Mouse (Mus musculus) hindbrain, embryonic 12.5 days (tissue): ENCODE results near the gene Bicral. TPM values are rescaled to one million over a fixed set of nuclear protein-coding genes. Genes with fewer than 3 reads are reported as not detected.

Source experiments
- ATAC-seq: fragments of 200-750 bp; cut with Nextera tagmentation; 2 replicates; pipeline ENCODE4 v1.8.0; 2017; ENCODE audit warnings: moderate TSS enrichment; ENCODE audit not compliant: low FRiP score
- H3K27ac ChIP-seq: fragments of 300-500 bp; sonication (generic); 2 replicates; pipeline ENCODE4 v1.5.1; 2016; ENCODE audit warnings: mild to moderate bottlenecking
- H3K27me3 ChIP-seq: fragments of 300-500 bp; sonication (generic); 2 replicates; pipeline ENCODE4 v1.6.1; 2016; ENCODE audit warnings: mild to moderate bottlenecking
- H3K36me3 ChIP-seq: fragments of 300-500 bp; sonication (generic); 2 replicates; pipeline ENCODE4 v1.6.1; 2016; ENCODE audit warnings: mild to moderate bottlenecking
- H3K4me1 ChIP-seq: fragments of 300-500 bp; sonication (generic); 2 replicates; pipeline ENCODE4 v1.6.1; 2016
- H3K4me2 ChIP-seq: fragments of 300-500 bp; sonication (generic); replicated peaks from 2 replicates; pipeline ENCODE4 v1.6.1; 2016; ENCODE audit warnings: mild to moderate bottlenecking
- H3K4me3 ChIP-seq: fragments of 300-500 bp; sonication (generic); 2 replicates; pipeline ENCODE4 v1.5.1; 2016; ENCODE audit warnings: mild to moderate bottlenecking
- H3K9ac ChIP-seq: fragments of 300-500 bp; sonication (generic); 2 replicates; pipeline ENCODE4 v1.6.1; 2016; ENCODE audit warnings: mild to moderate bottlenecking, moderate library complexity
- H3K9me3 ChIP-seq: fragments of 300-500 bp; sonication (generic); replicated peaks from 2 replicates; pipeline ENCODE4 v1.6.1; 2016; ENCODE audit warnings: mild to moderate bottlenecking
- WGBS: fragments of 180-500 bp; shearing (Covaris S2); methylation state at CpG from one replicate; pipeline ENCODE4 v1.1.7; 2016; 5-methylcytosine and 5-hydroxymethylcytosine counted together
- polyA plus RNA-seq: library from polyadenylated mRNA; unstranded; fragments of >200 nt; fragmentation: Nextera tagmentation; extraction: Ambion mirVana; gene quantifications from 2 replicates; pipeline ENCODE4 v1.2.1, GENCODE M21; 2016

The Bicral gene
- polyA plus RNA-seq, 1 experiment from 2014 or later, result 7.6 TPM

DNA sequence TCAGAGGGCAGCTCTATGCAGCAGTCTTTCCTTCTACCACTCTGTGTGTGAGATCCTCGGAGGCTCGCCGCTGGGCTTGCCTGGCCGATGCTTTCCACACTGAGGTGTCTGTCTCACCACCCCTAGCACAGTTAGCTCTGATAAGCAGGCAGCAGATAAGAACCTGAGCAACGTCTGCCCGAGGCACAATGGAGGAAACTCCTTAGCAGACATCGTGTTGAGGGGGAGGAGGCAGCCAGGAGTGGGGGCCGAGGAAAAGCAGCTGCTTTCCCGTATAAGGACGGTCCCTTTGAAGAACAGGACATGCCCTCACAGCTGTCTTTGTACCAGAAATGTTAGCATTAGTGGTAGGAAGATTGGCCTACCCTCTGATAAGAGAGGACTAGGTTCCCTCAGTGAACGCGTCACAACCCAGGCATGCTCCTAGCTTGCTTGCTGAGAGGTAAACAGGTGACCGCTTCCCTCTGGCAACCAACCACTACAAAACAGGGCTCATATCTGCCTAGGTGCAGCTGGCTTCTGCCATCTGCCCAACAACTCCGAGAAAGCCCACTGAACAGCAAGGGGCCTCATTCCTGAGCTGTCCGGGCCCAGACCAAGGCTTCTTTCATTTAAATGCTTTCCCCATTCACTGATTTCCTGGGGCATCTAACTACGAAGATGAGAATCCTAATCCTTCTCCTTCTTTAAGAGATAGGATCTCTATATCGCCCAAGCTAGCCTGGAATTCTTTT lies 27.8 kb upstream of the Bicral start:
- Histone ChIP-seq H3K4me2 (no peak overlapping the region), H3K27ac (no peak overlapping the region), H3K27me3 (0 out of 2 replicates have a peak, but pooled peaks cover 3% of the 10 kb centered on the region), H3K4me1 (peaks cover 11% of the 10 kb centered on the region; the same call in 1 of the 2 replicates), H3K9ac (no peak overlapping the region), H3K36me3 (no peaks in the 10 kb centered on the region), H3K9me3 (no peaks in the 10 kb centered on the region), H3K4me3 (no peak overlapping the region)
- ATAC-seq, result no peak
- WGBS, result 53% methylated on average over 17 of the region's 17 CpGs

DNA sequence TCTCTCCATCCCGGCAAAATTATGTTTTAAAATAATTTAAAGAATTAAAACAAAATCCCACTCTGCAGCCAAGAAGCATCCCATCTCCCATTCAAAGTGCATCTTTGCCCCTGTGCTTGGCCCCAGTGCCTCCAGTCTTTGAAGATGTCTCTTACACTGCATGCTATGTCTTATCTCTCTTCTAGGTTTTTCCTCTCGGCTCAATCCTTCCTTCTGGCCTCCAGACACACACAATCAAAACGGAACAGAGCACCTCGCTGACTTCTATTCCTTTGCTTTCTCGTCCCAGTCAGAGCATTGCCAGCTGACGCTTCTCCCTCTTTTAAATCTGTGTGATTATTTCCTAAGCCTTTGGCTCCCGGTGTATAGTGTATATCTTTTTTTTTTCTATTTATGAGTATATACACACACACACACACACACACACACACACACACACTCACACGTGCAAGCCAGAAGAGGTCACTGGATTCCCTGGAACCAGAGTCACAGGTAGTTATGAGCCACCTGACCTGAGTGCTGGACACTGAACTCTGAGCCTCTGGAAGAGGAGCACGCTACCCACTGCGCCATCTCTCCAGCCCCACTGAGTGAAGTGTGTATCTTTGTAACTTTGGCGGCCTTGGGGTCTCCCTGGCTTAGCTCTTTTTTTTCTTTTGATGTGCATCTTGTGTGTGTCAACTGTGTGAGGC lies 27.1 kb upstream of the Bicral start:
- 85% methylated on average over 11 of the region's 11 CpGs for WGBS
- Histone ChIP-seq H3K9me3 (no peaks in the 10 kb centered on the region), H3K27ac (no peak overlapping the region), H3K36me3 (no peaks in the 10 kb centered on the region), H3K4me3 (no peak overlapping the region), H3K4me1 (peaks cover 11% of the 10 kb centered on the region; the same call in 1 of the 2 replicates), H3K4me2 (no peak overlapping the region), H3K27me3 (0 out of 2 replicates have a peak, but pooled peaks cover 3% of the 10 kb centered on the region), H3K9ac (no peak overlapping the region)
- no peak for ATAC-seq

DNA sequence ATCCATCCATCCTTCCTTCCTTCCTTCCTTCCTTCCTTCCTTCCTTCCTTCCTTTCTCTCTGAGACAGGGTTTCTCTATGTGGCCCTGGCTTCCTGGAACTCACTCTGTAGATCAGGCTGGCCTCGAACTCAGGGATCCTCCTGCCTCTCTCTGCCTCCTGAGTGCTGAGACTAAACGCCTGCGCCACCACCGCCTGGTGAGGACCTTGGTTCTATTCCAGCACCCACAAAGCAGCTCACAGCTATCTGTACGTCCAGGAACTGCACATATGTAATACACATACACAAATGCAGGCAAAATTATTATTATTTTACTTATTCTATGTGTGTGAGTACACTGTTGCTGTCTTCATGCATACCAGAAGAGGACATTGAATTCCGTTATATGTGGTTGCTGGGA lies 26.5 kb upstream of the Bicral start:
- 88% methylated on average over 6 of the region's 6 CpGs for WGBS
- no peak for ATAC-seq

DNA sequence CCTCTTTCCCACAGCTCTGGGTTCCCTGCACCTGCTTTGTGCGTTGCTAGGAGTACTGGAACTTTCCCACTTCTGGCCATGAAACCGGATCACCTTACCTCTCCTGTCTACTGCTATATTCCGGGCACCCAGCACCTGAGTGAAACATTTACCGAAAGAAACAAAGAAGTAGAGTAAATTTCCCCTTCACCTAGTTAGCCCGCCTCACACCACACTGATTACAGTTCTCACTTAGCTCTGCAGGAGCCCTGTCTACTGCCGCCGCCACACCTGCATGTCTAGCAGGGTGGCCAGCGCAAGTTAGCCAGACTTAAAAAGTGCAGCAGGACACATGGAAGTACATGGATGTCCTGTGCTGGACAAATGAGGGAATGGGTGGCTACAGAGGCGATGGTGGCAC lies 24.8 kb upstream of the Bicral start:
- Histone ChIP-seq H3K4me1 (0 out of 2 replicates have a peak, but pooled peaks cover 10% of the 10 kb centered on the region), H3K27ac (no peak overlapping the region), H3K4me2 (no peak overlapping the region), H3K27me3 (0 out of 2 replicates have a peak, but pooled peaks cover 3% of the 10 kb centered on the region), H3K9ac (no peak overlapping the region), H3K36me3 (no peaks in the 10 kb centered on the region), H3K9me3 (no peaks in the 10 kb centered on the region), H3K4me3 (no peak overlapping the region)
- ATAC-seq, result no peak
- 90% methylated on average over 9 of the region's 9 CpGs for WGBS

More for the DNA sequence above, 26.5 kb upstream of the Bicral start:
- Histone ChIP-seq H3K4me1 (peaks cover 11% of the 10 kb centered on the region; the same call in 1 of the 2 replicates), H3K4me3 (no peak overlapping the region), H3K9me3 (no peaks in the 10 kb centered on the region), H3K36me3 (no peaks in the 10 kb centered on the region), H3K9ac (no peak overlapping the region), H3K27me3 (0 out of 2 replicates have a peak, but pooled peaks cover 3% of the 10 kb centered on the region), H3K27ac (no peak overlapping the region), H3K4me2 (no peak overlapping the region)

DNA sequence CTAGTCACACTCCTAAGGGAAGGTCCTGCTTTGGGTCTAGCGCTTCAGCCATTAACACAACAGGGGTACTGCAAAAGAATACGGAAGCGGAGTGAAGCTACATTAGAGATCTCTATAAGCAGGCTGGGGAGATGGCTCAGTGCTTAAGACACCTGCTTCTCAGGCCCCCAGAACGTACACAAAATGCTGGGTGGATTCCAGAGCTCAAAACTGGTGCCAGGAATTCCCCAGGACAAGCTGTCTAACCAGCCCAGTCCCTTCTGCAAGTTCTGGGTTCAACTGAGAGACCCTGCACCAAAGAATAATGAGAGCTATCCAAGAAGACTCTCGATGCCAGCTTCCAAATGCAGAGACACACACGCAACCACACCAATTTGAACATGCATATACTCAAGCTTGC lies 23.4 kb upstream of the Bicral start:
- WGBS, result 82% methylated on average over 6 of the region's 6 CpGs
- Histone ChIP-seq H3K4me3 (no peak overlapping the region), H3K9ac (no peak overlapping the region), H3K9me3 (no peaks in the 10 kb centered on the region), H3K36me3 (no peaks in the 10 kb centered on the region), H3K4me1 (peaks cover 10% of the 10 kb centered on the region; the same call in 1 of the 2 replicates), H3K27me3 (0 out of 2 replicates have a peak, but pooled peaks cover 3% of the 10 kb centered on the region), H3K4me2 (no peak overlapping the region), H3K27ac (no peak overlapping the region)
- no peak for ATAC-seq

DNA sequence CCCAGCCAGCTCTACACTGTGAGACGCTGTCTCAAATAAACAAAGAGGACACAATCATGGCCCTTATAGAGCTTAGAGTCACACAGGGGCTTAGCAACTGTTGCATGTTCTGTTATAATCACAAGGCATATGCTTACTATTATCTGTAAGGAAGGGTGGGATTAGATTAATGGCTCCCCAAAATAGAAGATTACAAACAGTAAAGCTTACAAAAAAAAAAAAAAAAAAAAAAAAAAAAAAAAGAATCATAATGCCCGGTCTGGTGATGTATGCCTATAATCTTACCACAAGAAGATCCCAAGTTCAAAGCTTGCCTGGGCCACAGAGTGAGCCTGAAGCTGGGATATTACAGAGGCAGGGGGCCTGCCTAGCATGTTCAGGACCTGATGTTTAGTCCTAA lies 22.0 kb upstream of the Bicral start:
- Histone ChIP-seq H3K27me3 (0 out of 2 replicates have a peak, but pooled peaks cover 3% of the 10 kb centered on the region), H3K27ac (no peak overlapping the region), H3K9ac (no peak overlapping the region), H3K4me2 (no peak overlapping the region), H3K9me3 (no peaks in the 10 kb centered on the region), H3K36me3 (no peaks in the 10 kb centered on the region), H3K4me3 (no peak overlapping the region), H3K4me1 (peaks cover 6% of the 10 kb centered on the region; the same call in 1 of the 2 replicates)
- ATAC-seq, result no peak
- WGBS, result 77% methylated on average over 2 of the region's 2 CpGs

DNA sequence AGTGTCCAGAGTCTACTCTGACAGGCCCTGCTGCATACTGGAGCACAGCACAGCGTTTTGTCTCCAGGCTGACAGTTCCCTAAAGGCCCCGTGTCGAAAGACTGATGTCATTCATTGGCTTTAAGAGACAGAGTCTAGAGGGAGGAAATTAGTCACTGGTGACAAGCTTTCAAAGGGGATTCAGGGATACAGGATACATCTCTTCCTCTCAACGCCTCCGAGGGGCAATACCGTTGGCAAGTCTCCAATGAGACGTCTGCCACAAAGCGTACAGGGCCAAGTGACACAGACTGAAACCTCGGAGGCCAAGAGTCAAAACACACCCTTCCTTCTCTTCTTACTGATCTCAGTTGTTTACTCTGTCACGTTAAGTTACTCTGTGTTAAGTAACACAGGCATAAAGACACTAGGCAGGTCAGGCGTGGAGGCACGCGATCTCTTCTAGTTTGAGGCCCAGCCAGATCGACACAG lies 21.6 kb upstream of the Bicral start:
- WGBS, result 45% methylated on average over 14 of the region's 14 CpGs
- Histone ChIP-seq H3K4me1 (peaks cover 6% of the 10 kb centered on the region; the same call in 1 of the 2 replicates), H3K4me2 (no peak overlapping the region), H3K27ac (peak overlapping the region; percentile 52), H3K27me3 (0 out of 2 replicates have a peak, but pooled peaks cover 3% of the 10 kb centered on the region), H3K9me3 (no peaks in the 10 kb centered on the region), H3K9ac (no peak overlapping the region), H3K36me3 (no peaks in the 10 kb centered on the region), H3K4me3 (no peak overlapping the region)
- ATAC-seq, result peak; percentile 50; the same call in 1 of the 2 replicates

DNA sequence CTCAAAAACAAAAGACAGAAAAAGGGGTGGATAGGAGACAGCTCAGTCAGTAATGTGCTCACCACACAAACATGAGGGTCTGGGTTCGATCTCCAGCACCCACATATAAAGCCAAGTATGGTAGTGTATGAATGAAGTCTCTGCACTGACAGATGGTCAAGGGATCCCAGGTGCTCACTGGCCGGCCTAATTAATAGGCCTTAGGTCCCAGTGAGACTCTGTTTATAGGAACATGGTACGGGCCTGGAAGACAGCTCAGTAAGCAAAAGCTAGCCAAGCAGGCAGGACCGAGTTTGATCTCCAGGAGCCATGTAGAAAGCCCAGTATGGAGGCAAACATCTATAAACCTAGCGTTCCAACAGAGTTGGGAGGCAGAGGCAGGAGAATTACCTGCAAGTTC lies 18.8 kb upstream of the Bicral start:
- Histone ChIP-seq H3K9me3 (no peaks in the 10 kb centered on the region), H3K4me2 (no peak overlapping the region), H3K36me3 (no peaks in the 10 kb centered on the region), H3K27me3 (0 out of 2 replicates have a peak, but pooled peaks cover 2% of the 10 kb centered on the region), H3K4me3 (no peak overlapping the region), H3K27ac (no peak overlapping the region), H3K4me1 (peaks cover 14% of the 10 kb centered on the region), H3K9ac (no peak overlapping the region)
- 79% methylated on average over 5 of the region's 5 CpGs for WGBS
- ATAC-seq, result no peak

DNA sequence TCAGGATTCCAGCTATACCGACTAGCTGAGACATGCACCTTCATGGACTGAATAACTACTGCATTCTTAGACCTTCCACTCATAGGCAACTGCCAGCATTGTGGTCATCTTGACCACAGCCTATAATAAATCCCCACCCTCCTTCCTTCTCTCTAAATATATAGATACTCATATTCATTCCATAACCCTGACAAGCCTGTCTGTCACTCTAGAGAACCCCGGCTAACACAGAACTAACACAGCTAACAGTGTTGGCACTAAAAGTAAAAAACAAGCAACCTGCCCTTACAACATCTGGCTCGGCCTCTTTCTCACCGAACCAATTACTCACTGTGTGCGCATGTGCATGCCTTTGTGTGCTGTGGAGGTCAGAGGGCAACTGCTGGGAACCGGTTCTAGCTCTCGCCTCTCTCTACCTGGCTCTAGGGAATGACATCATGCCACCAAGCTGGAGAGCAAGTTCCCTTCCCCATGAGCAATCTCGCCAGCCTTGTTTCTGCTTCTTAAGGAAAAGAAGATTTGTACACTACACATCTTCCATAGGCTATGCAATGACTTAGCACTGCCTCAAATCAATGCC lies 18.2 kb upstream of the Bicral start:
- WGBS, result 70% methylated on average over 8 of the region's 8 CpGs
- peaks cover 14% of the 10 kb centered on the region for H3K4me1 ChIP-seq
- H3K9ac ChIP-seq, result no peak overlapping the region
- no peak overlapping the region for H3K4me2 ChIP-seq
- no peaks in the 10 kb centered on the region for H3K36me3 ChIP-seq
- H3K4me3 ChIP-seq, result no peak overlapping the region
- no peaks in the 10 kb centered on the region for H3K9me3 ChIP-seq
- no peaks in the 10 kb centered on the region for H3K27me3 ChIP-seq
- no peak overlapping the region; the same call in 1 of the 2 replicates for H3K27ac ChIP-seq
- no peak for ATAC-seq

DNA sequence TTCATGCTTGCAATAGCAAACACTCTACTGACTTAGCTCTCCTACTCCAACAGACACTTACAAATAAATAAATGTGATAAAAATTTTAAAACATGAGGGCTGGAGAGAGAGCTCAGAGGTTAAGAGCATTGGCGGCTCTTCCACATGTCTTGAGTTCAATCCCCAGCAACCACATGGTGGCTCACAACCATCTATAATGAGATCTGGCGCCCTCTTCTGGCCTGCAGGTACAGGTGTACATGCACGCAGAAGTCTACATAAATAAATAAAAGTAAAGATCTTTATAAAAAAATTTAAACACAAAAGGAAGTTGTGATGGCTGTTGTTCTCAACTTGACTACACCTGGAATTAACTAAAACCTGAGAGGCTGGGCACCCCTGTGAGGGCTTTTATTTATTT lies 17.3 kb upstream of the Bicral start:
- WGBS, result 62% methylated on average over 3 of the region's 3 CpGs
- ATAC-seq, result no peak

DNA sequence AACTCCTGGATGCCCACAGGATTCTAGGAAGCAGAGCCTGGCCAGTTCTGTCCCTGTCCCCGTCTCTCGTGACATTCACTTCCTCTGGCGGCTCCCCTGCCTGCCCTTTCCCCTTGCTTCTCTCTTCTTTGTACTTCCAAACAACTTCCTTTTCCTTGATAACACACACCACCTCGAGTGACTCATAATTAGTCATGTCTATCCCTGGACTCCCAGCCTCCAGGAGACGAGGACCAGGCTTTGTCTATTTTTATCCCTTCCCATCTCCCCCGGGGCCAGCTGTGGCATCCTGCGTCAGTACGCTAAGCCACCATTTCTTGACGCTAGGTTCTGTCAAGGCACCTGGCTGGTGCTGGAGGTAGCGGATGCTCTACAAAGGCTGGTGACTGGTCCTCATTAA lies 15.9 kb upstream of the Bicral start:
- H3K4me2 ChIP-seq, result no peak overlapping the region
- WGBS, result 41% methylated on average over 10 of the region's 10 CpGs
- no peak for ATAC-seq
- peaks cover 10% of the 10 kb centered on the region for H3K4me1 ChIP-seq
- H3K27me3 ChIP-seq, result no peaks in the 10 kb centered on the region
- no peak overlapping the region for H3K4me3 ChIP-seq
- no peak overlapping the region for H3K9ac ChIP-seq
- H3K36me3 ChIP-seq, result no peaks in the 10 kb centered on the region
- no peak overlapping the region; the same call in 1 of the 2 replicates for H3K27ac ChIP-seq
- H3K9me3 ChIP-seq, result no peaks in the 10 kb centered on the region

More for the DNA sequence above, 17.3 kb upstream of the Bicral start:
- no peak overlapping the region for H3K9ac ChIP-seq
- H3K9me3 ChIP-seq, result no peaks in the 10 kb centered on the region
- no peak overlapping the region for H3K27ac ChIP-seq
- H3K4me1 ChIP-seq, result peaks cover 14% of the 10 kb centered on the region
- no peaks in the 10 kb centered on the region for H3K27me3 ChIP-seq
- no peak overlapping the region for H3K4me3 ChIP-seq
- no peaks in the 10 kb centered on the region for H3K36me3 ChIP-seq
- no peak overlapping the region for H3K4me2 ChIP-seq

DNA sequence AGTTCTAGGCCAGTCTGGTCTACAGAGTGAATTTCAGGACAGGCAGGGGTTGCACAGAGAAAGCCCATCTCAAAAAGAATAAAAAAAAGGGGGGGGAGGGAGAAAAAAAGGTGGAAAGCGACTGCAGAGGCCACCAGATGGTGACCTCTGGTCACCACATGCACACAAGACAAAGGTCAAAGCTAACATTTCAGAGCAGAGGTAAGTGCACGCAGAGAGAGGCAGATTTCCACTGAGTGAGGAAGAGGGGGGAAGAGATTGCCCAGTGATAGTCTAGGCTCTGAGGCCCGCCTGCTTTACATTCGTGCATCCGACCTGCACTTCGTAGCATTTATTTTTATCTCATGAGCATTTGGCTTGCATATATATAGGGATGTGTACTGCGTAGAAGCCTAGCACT lies 14.5 kb upstream of the Bicral start:
- no peak overlapping the region for H3K9ac ChIP-seq
- no peaks in the 10 kb centered on the region for H3K27me3 ChIP-seq
- H3K4me3 ChIP-seq, result no peak overlapping the region
- no peaks in the 10 kb centered on the region for H3K36me3 ChIP-seq
- no peak for ATAC-seq
- WGBS, result 76% methylated on average over 7 of the region's 7 CpGs
- no peak overlapping the region for H3K4me2 ChIP-seq
- H3K4me1 ChIP-seq, result peaks cover 10% of the 10 kb centered on the region
- no peak overlapping the region for H3K27ac ChIP-seq
- H3K9me3 ChIP-seq, result no peaks in the 10 kb centered on the region
